Mouse (Mus musculus): ENCODE measurements around the gene Rfesd.

Gene Rfesd

DNA sequence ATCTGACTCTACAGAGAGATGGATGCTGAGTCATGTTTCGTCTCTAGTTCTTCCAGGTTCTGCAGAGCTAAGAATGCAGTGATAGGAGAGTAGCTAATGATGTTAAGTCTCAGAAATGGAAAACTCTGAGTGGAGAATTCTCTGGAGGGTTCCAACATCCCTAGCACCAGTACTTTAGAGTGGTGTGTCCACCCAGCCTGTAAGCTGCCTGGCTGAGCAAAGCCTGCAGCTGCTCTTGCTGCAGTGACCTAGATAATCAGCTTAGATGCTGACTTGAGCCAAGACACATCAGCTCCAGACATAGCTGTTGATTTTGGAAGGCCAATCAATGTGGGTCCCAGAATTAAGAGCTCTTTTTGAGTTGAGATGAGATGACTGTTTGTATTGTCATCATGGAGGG is 30.4 kb downstream of the Rfesd start:
- in situ Hi-C loops (cut with MboI, MseI): no loop called here

DNA sequence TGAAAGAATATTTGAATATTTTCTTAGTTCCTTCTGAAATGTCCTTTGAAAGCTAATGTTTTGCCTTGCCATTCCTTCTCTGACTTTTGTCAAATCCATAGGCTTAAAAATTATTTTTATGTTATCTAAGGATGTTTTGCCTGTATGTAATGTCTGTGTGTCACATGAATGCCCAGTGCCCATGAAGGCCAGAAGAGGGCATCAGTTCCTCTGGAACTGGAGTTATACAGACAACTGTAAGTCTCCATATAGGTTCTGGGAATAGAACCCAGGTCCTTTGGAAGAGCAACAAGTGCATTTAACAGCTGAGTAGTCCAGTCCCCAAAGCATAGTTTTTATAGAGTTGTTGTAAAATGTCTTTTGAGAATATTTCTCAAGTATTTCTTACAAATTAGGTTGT is 36.6 kb downstream of the Rfesd start:
- in situ Hi-C loops (cut with MboI, MseI): no loop called here

DNA sequence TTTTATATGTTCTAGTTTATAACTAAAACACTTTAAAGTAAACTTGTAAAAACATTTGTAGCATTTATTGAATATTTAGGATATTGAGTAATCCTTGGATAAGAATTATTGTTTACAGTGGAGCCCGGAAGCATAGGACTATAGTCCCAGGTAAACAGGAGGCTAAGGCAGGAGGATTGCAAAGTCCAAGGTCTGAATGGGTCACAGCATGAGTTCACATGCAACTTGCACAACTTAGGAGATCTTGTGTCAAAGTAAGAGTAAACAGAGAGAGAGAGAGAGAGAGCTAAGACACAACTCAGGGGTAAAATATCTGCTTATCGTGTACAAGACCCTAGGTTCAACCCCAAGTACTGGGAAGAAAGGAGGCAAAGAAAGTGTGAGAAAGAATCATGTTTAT is 41.9 kb downstream of the Rfesd start:
- in situ Hi-C loops (cut with MboI, MseI): no loop called here

DNA sequence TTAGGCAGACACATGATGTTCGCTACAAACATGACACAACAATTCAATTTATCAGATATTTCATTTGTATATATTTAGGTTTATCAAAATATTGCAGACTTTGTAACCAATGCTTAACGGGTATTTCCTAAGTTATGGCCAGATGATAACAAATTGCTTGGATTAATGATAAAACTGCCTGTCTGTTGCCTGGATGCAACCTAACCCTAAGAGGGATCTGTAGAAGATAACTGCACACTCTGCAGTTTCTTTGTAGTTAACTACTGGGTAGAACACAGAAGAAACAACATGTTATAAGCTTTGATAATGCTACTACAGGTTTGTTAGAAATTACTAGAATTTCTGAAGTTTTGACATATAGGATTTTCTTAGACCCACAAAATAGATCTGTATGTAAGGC is 42.3 kb downstream of the Rfesd start:
- in situ Hi-C loops (cut with MboI, MseI): no loop called here

DNA sequence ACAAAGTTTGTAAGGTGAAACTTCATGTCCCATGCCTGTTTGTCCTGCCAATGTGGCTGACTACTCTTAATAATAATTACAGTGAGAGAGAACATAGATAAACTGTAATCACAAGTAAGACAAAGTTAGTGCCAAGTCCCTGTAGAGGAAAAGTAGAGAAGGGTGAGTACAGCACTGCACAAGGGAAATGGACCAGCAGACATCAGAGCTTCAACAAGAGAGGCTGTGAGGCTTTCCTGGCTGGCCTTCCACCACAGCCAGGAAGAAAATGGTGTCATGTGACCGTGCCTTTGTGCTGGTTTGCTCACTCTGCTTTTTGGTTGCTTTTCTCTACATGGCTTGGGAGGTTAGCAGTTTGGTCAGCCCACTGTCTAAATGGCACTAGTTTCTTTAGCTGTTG is 42.9 kb downstream of the Rfesd start:
- in situ Hi-C loops (cut with MboI, MseI): no loop called here

DNA sequence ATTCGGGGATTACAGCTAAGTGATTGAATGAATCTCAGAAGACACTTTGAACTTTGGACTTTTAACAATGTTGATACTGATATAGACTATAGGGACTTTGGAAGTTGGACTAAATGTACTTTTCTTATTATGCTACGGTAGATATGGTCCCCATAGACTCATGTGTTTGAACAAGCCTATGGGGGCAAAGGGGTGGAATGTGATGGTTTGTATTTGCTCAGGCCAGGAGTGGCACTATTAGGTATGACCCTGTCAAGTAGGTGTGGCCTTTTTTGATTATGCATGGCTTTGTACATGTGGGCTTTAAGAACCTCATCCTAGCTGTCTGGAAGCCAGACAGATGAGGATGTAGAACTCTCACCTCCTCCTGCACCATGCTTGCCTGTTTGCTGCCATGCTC is 44.0 kb downstream of the Rfesd start:
- in situ Hi-C loops (cut with MboI, MseI): no loop called here

DNA sequence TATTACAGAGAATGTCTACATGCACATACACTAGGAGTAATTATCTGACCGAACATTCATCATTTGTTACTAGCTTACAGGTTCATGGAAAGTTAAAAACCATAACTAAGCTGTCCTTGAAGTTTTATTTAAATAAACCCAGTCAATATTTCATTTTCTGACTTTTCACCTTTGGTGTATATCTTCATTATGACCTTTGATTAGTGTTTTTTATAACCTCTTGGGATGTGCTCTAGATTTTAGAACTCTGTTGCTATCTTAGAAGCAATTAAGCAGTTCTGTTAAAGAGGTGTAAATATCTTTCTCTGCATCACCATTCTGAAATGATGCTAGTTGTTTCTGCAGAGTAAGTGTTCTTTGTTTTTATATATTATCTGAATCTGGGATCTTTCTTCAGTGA is 51.7 kb downstream of the Rfesd start, which contains the start of gene Spata9:
Gene Spata9 (plus strand): TSS at position 301 of the 400 bp plus-strand sequence.
- in situ Hi-C loops (cut with MboI, MseI): no loop called here

DNA sequence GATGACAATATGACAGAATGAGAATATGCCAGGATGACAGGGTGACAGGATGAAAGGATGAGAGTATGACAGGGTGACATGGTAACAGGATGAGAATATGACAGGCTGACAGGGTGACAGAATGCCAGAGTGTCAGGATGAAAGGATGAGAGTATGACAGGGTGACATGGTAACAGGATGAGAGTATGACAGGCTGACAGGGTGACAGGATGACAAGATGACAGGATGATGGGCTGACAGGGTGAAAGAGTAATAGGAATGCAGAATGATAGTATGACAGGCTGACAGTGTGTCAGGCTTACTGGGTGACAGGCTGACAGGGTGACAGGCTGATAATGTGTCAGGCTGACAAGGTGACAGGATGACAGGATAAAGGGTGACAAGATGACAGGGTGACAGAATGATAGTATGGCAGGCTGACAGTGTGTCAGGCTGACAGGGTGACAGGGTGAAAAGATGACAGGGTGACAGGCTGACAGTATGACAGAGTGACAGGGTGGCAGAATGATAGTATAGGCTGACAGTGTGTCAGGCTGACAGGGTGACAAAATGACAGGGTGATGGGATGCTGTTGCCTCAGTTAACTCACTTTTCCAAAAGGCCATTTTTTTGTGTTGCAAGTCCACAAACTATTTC is 63.0 kb downstream of the Rfesd start:
- in situ Hi-C loops (cut with MboI, MseI): no loop called here

Measured in T-helper 1 cell (primary cell).